Mouse (Mus musculus) liver, postnatal 0 days (tissue): ENCODE data around the gene Selenoo.

Source experiments
- CTCF ChIP-seq: sonication (generic); IDR thresholded peaks from 2 replicates; pipeline ENCODE4 v1.5.1; 2016; ENCODE audit warnings: antibody characterized with exemption, low read depth
- EP300 ChIP-seq: IDR thresholded peaks from 2 replicates; pipeline ENCODE4 v1.6.1; 2016; ENCODE audit warnings: antibody characterized with exemption, low read depth, mild to moderate bottlenecking

GRCm38 (mm10) chr15:89125351-89125750, 36.5 kb downstream of the Selenoo start:
- TF ChIP-seq CTCF (no peak), EP300 (no peak)
